Mouse (Mus musculus) forebrain, embryonic 13.5 days (tissue): ENCODE data around the gene Klhl11. TPM values are rescaled to one million over a fixed set of nuclear protein-coding genes. Genes with fewer than 3 reads are reported as not detected.

Experiments
- ATAC-seq: fragments of 200-750 bp; cut with Nextera tagmentation; 2 replicates; pipeline ENCODE4 v1.8.0; 2017
- H3K27ac ChIP-seq: fragments of 300-500 bp; sonication (generic); 2 replicates; pipeline ENCODE4 v1.5.1; 2015; ENCODE audit warnings: inconsistent platforms, mild to moderate bottlenecking, moderate library complexity
- H3K27me3 ChIP-seq: fragments of 300-500 bp; sonication (generic); 2 replicates; pipeline ENCODE4 v1.6.1; 2015; ENCODE audit warnings: mild to moderate bottlenecking, inconsistent platforms
- H3K36me3 ChIP-seq: fragments of 300-500 bp; sonication (generic); 2 replicates; pipeline ENCODE4 v1.6.1; 2015; ENCODE audit warnings: mild to moderate bottlenecking, inconsistent platforms; ENCODE audit not compliant: poor library complexity, severe bottlenecking
- H3K4me1 ChIP-seq: fragments of 300-500 bp; sonication (generic); 2 replicates; pipeline ENCODE4 v1.6.1; 2015; ENCODE audit warnings: inconsistent platforms
- H3K4me2 ChIP-seq: fragments of 300-500 bp; sonication (generic); 2 replicates; pipeline ENCODE4 v1.6.1; 2015; ENCODE audit warnings: inconsistent platforms, mild to moderate bottlenecking, moderate library complexity
- H3K4me3 ChIP-seq: fragments of 300-500 bp; sonication (generic); 2 replicates; pipeline ENCODE4 v1.5.1; 2015; ENCODE audit warnings: mild to moderate bottlenecking, inconsistent platforms
- H3K9ac ChIP-seq: fragments of 300-500 bp; sonication (generic); 2 replicates; pipeline ENCODE4 v1.6.1; 2015; ENCODE audit warnings: mild to moderate bottlenecking, inconsistent platforms
- H3K9me3 ChIP-seq: fragments of 300-500 bp; sonication (generic); replicated peaks from 2 replicates; pipeline ENCODE4 v1.6.1; 2016; ENCODE audit warnings: inconsistent platforms
- WGBS: fragments of 180-500 bp; shearing (Covaris S2); methylation state at CpG from one replicate; pipeline ENCODE4 v1.1.7; 2015; 5-methylcytosine and 5-hydroxymethylcytosine counted together
- polyA plus RNA-seq: library from polyadenylated mRNA; unstranded; fragments of >200 nt; fragmentation: Nextera tagmentation; extraction: Ambion mirVana; gene quantifications from 2 replicates; pipeline ENCODE4 v1.2.1, GENCODE M21; 2015

Klhl11 gene
- polyA plus RNA-seq: 12.1 and 12.2 TPM in 2 replicates

- H3K9me3 ChIP-seq: no peaks in the 10 kb centered on the region
- H3K36me3 ChIP-seq: peaks cover 31% of the 10 kb centered on the region
- H3K4me1 ChIP-seq: peaks cover 20% of the 10 kb centered on the region
- H3K9ac ChIP-seq: peak within 1 kb of the TSS; percentile 94
- no peaks in the 10 kb centered on the region for H3K27me3 ChIP-seq
- H3K27ac ChIP-seq: peak within 1 kb of the TSS; percentile 85
- ATAC-seq: peak; percentile 94
- peak within 1 kb of the TSS; percentile 96 for H3K4me3 ChIP-seq
- WGBS: under 1% methylated on average over 83 of the region's 83 CpGs
- H3K4me2 ChIP-seq: peak within 1 kb of the TSS; percentile 71
These were observed at the start of gene Klhl11 for GRCm38 (mm10) chr11:100472197-100472934. Gene Klhl11, minus strand, starts transcription at chr11:100472741.

DNA sequence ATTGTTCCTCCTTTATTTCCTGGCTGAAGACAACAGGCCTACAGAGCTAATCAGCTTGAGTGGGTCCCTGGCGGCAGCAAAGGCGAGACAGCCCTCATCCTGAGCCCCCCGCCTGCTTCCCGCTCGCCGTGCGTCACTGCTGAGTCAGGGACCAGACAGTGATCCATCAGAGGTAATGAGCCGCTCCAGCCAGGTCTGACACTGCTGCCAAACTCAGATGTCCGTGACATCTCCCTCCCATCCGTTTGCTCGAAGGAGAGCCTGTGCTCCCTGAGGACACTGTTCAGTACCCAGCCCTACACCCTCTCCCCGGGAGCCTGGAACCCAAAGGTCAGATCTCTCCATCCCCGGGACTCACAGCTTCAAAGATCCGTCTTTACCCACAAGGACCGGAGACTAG, 48.3 kb upstream of the Klhl11 start:
- Histone ChIP-seq H3K9me3 (no peaks in the 10 kb centered on the region), H3K4me3 (no peak overlapping the region), H3K4me2 (no peak overlapping the region), H3K36me3 (peaks cover 84% of the 10 kb centered on the region), H3K9ac (no peak overlapping the region), H3K27ac (no peak overlapping the region), H3K4me1 (peaks cover 26% of the 10 kb centered on the region), H3K27me3 (no peaks in the 10 kb centered on the region)
- ATAC-seq: no peak
- WGBS: 87% methylated on average over 15 of the region's 15 CpGs

- no peak overlapping the region for H3K9ac ChIP-seq
- H3K4me2 ChIP-seq: no peak overlapping the region
- H3K4me3 ChIP-seq: no peak overlapping the region
- no peak overlapping the region for H3K27ac ChIP-seq
- H3K27me3 ChIP-seq: no peaks in the 10 kb centered on the region
- no peaks in the 10 kb centered on the region for H3K9me3 ChIP-seq
- ATAC-seq: no peak
- 90% methylated on average over 7 of the region's 7 CpGs for WGBS
- H3K36me3 ChIP-seq: peaks cover 97% of the 10 kb centered on the region
- peaks cover 9% of the 10 kb centered on the region for H3K4me1 ChIP-seq
These were observed 46.6 kb upstream of the Klhl11 start for GRCm38 (mm10) chr11:100519188-100519587.

GRCm38 (mm10) chr11:100518188-100518591, 45.6 kb upstream of the Klhl11 start:
- 0 out of 2 replicates have a peak, but pooled peaks have one; percentile 55 for ATAC-seq
- WGBS: 62% methylated on average over 5 of the region's 5 CpGs
- no peak overlapping the region for H3K4me3 ChIP-seq
- H3K27me3 ChIP-seq: no peaks in the 10 kb centered on the region
- no peak overlapping the region for H3K4me2 ChIP-seq
- H3K27ac ChIP-seq: peak overlapping the region; percentile 40; the same call in 1 of the 2 replicates
- H3K9ac ChIP-seq: no peak overlapping the region
- peaks cover 8% of the 10 kb centered on the region for H3K4me1 ChIP-seq
- H3K9me3 ChIP-seq: no peaks in the 10 kb centered on the region
- H3K36me3 ChIP-seq: peaks cover 100% of the 10 kb centered on the region

DNA sequence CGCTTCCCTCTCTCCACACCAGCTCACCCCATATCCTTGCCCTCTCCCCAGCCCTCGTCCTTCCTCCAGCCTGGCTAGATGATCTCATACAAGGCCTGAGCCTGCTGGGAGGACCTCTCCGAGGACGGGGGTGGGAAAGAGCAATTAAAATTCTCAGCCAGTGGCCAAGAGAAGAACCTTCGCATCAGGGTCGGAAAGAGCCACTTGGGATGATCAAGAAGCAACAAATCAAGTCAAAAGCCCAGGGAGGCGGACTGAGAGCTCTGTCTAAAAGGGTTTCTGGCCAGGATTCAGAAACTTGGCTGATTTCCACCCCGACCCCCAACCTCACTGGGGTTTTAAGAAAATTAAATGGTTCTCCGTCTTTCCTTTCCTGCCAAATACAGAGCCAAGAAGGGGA, 43.8 kb upstream of the Klhl11 start:
- ATAC-seq: no peak
- peaks cover 8% of the 10 kb centered on the region for H3K4me1 ChIP-seq
- no peaks in the 10 kb centered on the region for H3K9me3 ChIP-seq
- peaks cover 99% of the 10 kb centered on the region for H3K36me3 ChIP-seq
- no peak overlapping the region for H3K4me2 ChIP-seq
- no peak overlapping the region for H3K27ac ChIP-seq
- H3K27me3 ChIP-seq: no peaks in the 10 kb centered on the region
- H3K9ac ChIP-seq: no peak overlapping the region
- WGBS: 83% methylated on average over 9 of the region's 9 CpGs
- no peak overlapping the region for H3K4me3 ChIP-seq

- Histone ChIP-seq H3K27ac (no peak overlapping the region), H3K9ac (no peak overlapping the region), H3K36me3 (peaks cover 99% of the 10 kb centered on the region), H3K4me3 (no peak overlapping the region), H3K4me1 (peaks cover 8% of the 10 kb centered on the region), H3K4me2 (no peak overlapping the region), H3K27me3 (no peaks in the 10 kb centered on the region), H3K9me3 (no peaks in the 10 kb centered on the region)
- no peak for ATAC-seq
- 93% methylated on average over 9 of the region's 9 CpGs for WGBS
These were observed 43.2 kb upstream of the Klhl11 start for GRCm38 (mm10) chr11:100515789-100516188.

DNA sequence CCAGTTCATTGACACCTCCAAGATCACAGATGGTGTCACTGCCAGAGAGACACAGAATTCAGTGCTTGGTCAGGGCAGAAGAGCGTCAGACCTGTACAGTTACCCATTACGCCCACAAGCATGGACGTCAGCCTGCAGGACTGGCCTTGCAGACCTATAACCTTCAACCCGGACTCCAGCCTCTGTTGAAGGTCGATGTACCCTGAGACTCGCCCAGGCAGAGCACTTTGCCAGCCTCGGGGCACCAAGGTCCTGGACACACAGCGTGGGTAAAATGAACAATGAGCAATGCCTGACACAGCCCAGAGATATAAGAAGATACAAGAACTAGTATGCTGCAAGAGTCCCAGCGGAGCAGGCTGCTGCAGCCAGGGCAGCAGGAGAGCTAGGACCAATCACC, 42.5 kb upstream of the Klhl11 start:
- H3K4me3 ChIP-seq: no peak overlapping the region
- H3K27ac ChIP-seq: no peak overlapping the region
- no peak overlapping the region for H3K4me2 ChIP-seq
- no peaks in the 10 kb centered on the region for H3K27me3 ChIP-seq
- H3K4me1 ChIP-seq: peaks cover 8% of the 10 kb centered on the region
- WGBS: 91% methylated on average over 9 of the region's 9 CpGs
- no peak for ATAC-seq
- H3K36me3 ChIP-seq: peaks cover 97% of the 10 kb centered on the region
- H3K9me3 ChIP-seq: no peaks in the 10 kb centered on the region
- H3K9ac ChIP-seq: no peak overlapping the region

GRCm38 (mm10) chr11:100513716-100514115, 41.2 kb upstream of the Klhl11 start:
- Histone ChIP-seq H3K4me2 (no peak overlapping the region), H3K9ac (no peak overlapping the region), H3K27ac (no peak overlapping the region), H3K9me3 (no peaks in the 10 kb centered on the region), H3K4me3 (no peak overlapping the region), H3K36me3 (peaks cover 97% of the 10 kb centered on the region), H3K4me1 (peaks cover 8% of the 10 kb centered on the region), H3K27me3 (no peaks in the 10 kb centered on the region)
- 89% methylated on average over 10 of the region's 10 CpGs for WGBS
- ATAC-seq: no peak

- H3K36me3 ChIP-seq: peaks cover 95% of the 10 kb centered on the region
These were observed 39.8 kb upstream of the Klhl11 start for GRCm38 (mm10) chr11:100512384-100512783.

DNA sequence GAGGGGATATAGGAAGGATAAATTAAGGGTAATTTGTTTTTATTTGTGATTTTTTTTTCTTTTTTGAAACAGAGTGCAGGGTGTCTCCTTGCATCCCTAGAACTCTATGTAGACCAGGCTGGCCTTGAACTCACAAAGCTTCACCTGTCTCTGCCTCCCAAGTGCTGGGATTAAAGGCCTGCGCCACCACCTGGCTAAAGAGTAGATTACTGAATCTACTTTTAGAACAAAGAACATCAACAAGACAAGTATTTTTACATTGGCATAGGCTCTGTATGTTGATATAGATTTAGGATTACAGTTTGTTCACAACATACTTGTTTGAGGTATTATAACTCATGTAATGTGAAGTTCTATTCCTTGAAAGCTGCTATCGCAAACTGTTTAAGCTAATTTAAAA, 38.0 kb upstream of the Klhl11 start:
- Histone ChIP-seq H3K27me3 (no peaks in the 10 kb centered on the region), H3K4me2 (no peak overlapping the region), H3K27ac (no peak overlapping the region), H3K9me3 (no peaks in the 10 kb centered on the region), H3K4me1 (no peaks in the 10 kb centered on the region), H3K9ac (no peak overlapping the region), H3K4me3 (no peak overlapping the region), H3K36me3 (peaks cover 95% of the 10 kb centered on the region)
- ATAC-seq: no peak
- 94% methylated on average over 2 of the region's 2 CpGs for WGBS

More at GRCm38 (mm10) chr11:100512384-100512783, 39.8 kb upstream of the Klhl11 start:
- Histone ChIP-seq H3K27me3 (no peaks in the 10 kb centered on the region), H3K9ac (no peak overlapping the region), H3K4me1 (no peaks in the 10 kb centered on the region), H3K4me3 (no peak overlapping the region), H3K27ac (no peak overlapping the region), H3K4me2 (no peak overlapping the region), H3K9me3 (no peaks in the 10 kb centered on the region)
- 86% methylated on average over 1 of the region's 1 CpGs for WGBS
- no peak for ATAC-seq

- Histone ChIP-seq H3K27me3 (no peaks in the 10 kb centered on the region), H3K9ac (no peak overlapping the region), H3K4me1 (0 out of 2 replicates have a peak, but pooled peaks cover 5% of the 10 kb centered on the region), H3K36me3 (peaks cover 96% of the 10 kb centered on the region), H3K27ac (no peak overlapping the region), H3K4me3 (no peak overlapping the region), H3K4me2 (no peak overlapping the region), H3K9me3 (no peaks in the 10 kb centered on the region)
- ATAC-seq: no peak
- WGBS: 86% methylated on average over 8 of the region's 8 CpGs
These were observed 33.5 kb upstream of the Klhl11 start for GRCm38 (mm10) chr11:100505997-100506396.

DNA sequence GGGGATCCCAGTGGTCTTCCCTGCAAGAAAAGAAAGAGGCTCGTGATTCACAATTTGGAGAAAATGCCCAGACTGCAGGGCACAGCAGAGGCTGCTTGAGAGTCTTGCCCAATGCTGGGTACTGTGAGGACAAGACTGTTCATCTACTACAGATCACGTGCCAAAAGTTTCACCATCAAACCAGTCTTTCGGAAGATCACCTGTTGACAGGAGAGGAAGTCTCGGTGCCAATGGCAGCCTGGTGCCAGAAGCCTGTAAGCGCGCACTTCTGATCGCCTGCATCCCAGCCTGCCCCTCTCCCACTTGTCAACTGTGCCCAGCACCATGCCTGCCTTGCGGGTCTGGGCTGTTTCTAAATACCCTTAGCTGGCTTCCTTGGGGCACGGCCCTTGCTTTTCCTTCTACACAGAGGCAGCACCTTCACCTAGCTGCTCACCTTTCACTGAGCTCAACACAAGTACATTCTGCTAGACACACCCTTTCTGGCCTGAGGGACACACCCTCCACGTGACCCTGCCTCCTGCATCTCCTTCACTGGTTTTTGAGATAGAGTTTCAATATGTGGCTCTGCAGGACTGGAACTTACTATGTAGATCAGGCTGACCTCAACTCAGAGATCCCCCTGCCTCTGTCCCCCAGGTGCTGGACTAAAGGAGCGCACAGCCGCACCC, 32.6 kb upstream of the Klhl11 start:
- no peak overlapping the region for H3K27ac ChIP-seq
- H3K36me3 ChIP-seq: peaks cover 98% of the 10 kb centered on the region
- H3K9me3 ChIP-seq: no peaks in the 10 kb centered on the region
- no peak overlapping the region for H3K9ac ChIP-seq
- no peak overlapping the region for H3K4me3 ChIP-seq
- H3K4me2 ChIP-seq: no peak overlapping the region
- 0 out of 2 replicates have a peak, but pooled peaks cover 5% of the 10 kb centered on the region for H3K4me1 ChIP-seq
- H3K27me3 ChIP-seq: no peaks in the 10 kb centered on the region
- no peak for ATAC-seq
- WGBS: 96% methylated on average over 12 of the region's 12 CpGs
